Mouse (Mus musculus): ENCODE results near the gene Stk10. TPM values are rescaled to one million over a fixed set of nuclear protein-coding genes. Genes with fewer than 3 reads are reported as not detected.
A peak's percentile ranks its signal among the peaks of the same experiment; 100 is the strongest.

The Stk10 gene
- total and polyA plus RNA-seq, 3 experiments = 31.0 to 52.1 (median 36.0) TPM

DNA sequence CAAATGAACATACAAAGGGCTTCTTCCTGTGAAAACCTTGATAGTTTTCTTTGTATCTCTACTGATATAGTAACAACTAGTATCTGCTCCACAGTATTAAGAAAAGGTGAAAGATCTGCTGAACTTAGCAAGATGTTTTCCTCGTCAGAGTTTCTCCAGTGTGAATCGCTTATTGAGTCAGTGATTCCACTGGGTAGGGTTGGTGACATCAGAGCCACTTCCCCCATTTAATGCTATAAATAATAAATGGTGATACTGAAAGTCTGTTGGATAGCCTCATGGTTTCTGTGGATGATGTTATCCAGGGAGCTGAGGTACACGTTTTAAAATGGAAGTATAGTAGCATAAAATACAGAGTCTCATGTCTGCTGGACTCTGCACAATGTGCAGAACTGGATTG is 110.9 kb downstream of the Stk10 start:
- ATAC-seq (ENCODE audit: extremely low read depth, insufficient number of reproducible peaks, low FRiP score, poor library complexity, severe bottlenecking) (no peak), DNase-seq (ENCODE audit: low spot score) (no peak)
- peaks cover 22% of the 10 kb centered on the region for H3K36me3 ChIP-seq (replicated peaks)
- H3K4me1 ChIP-seq (ENCODE audit: insufficient read depth, low read depth, low read length) = peaks cover 41% of the 10 kb centered on the region
- no peaks in the 10 kb centered on the region for H3K27me3 ChIP-seq (ENCODE audit: insufficient read depth, low read length)
- H3K4me3 ChIP-seq (ENCODE audit: low read depth, low read length) = peak overlapping the region; percentile 88; the same call in 1 of the 2 replicates
- H3K9me3 ChIP-seq (replicated peaks) = no peaks in the 10 kb centered on the region
- TF ChIP-seq POLR2AphosphoS5 (IDR thresholded peaks at IDR 0.05; ENCODE audit: insufficient replicate concordance, low read depth, low read length) (no peak), GATA1 (IDR thresholded peaks at IDR 0.05; ENCODE audit: borderline replicate concordance, low read length) (no peak), GATA2 (IDR thresholded peaks at IDR 0.05; ENCODE audit: borderline replicate concordance, low read depth, low read length) (no peak), CTCF (IDR thresholded peaks at IDR 0.05; ENCODE audit: low read depth, low read length) (no peak), TAL1 (conservative IDR thresholded peaks at IDR 0.05; ENCODE audit: low read depth, low read length) (no peak)

DNA sequence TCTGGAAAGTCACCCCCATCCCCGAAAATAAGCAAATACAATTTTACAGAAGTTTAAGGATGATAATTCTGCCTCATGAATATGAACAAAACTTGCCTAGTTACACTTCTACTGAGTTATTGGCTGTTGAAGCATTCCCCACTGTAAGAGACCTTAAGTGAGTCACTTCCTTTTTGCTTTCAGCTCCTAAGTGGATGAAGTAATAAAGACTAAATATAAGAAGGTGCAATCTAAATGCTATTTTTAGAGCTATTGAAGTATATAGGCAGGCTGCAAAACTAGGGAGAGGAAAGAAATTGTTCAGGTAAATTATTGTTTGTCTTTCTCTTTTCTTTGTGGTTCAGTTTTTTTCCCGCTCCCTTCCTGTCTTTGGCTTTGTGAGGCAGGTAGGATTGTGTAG is 114.2 kb downstream of the Stk10 start:
- ATAC-seq (ENCODE audit: extremely low read depth, insufficient number of reproducible peaks, low FRiP score, poor library complexity, severe bottlenecking) (no peak), DNase-seq (ENCODE audit: low spot score) (no peak)
- TF ChIP-seq POLR2AphosphoS5 (IDR thresholded peaks at IDR 0.05; ENCODE audit: insufficient replicate concordance, low read depth, low read length) (no peak), TAL1 (conservative IDR thresholded peaks at IDR 0.05; ENCODE audit: low read depth, low read length) (no peak), GATA2 (IDR thresholded peaks at IDR 0.05; ENCODE audit: borderline replicate concordance, low read depth, low read length) (no peak), GATA1 (IDR thresholded peaks at IDR 0.05; ENCODE audit: borderline replicate concordance, low read length) (no peak), CTCF (IDR thresholded peaks at IDR 0.05; ENCODE audit: low read depth, low read length) (no peak)
- no peaks in the 10 kb centered on the region for H3K9me3 ChIP-seq (replicated peaks)
- H3K36me3 ChIP-seq (replicated peaks) = peaks cover 24% of the 10 kb centered on the region
- no peak overlapping the region for H3K4me3 ChIP-seq (ENCODE audit: low read depth, low read length)
- H3K27me3 ChIP-seq (ENCODE audit: insufficient read depth, low read length) = no peaks in the 10 kb centered on the region
- peaks cover 35% of the 10 kb centered on the region for H3K4me1 ChIP-seq (ENCODE audit: insufficient read depth, low read depth, low read length)

DNA sequence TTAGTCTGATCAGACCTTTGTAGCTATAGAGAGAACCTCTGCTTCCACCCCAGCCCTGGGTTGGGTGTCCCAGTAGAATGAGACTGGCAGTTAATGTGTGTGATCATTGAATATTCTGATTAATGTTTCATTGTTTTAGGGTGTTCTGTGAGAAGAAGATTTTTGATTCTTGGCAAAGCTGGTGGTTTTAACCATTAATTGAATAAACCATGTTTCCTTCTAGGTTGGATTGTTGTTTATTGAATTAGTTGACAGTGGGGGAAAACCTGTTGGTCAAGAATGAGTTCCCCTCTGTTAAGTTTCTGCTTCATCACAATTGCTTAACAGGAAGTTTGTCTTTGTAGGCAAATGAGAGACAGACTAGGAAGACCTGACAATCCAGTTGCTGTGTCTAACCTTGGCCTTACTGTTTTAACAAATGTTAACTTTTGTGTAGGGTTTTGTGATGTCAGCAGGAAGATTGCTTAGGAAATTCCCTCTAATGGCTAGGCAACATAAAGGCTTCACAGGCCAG is 117.2 kb downstream of the Stk10 start:
- Histone ChIP-seq H3K36me3 (replicated peaks) (peaks cover 46% of the 10 kb centered on the region), H3K9me3 (replicated peaks) (no peaks in the 10 kb centered on the region), H3K4me1 (ENCODE audit: insufficient read depth, low read depth, low read length) (peaks cover 35% of the 10 kb centered on the region), H3K4me3 (ENCODE audit: low read depth, low read length) (no peak overlapping the region), H3K27me3 (ENCODE audit: insufficient read depth, low read length) (no peaks in the 10 kb centered on the region)
- ATAC-seq (ENCODE audit: extremely low read depth, insufficient number of reproducible peaks, low FRiP score, poor library complexity, severe bottlenecking) (no peak), DNase-seq (ENCODE audit: low spot score) (no peak)
- TF ChIP-seq GATA2 (IDR thresholded peaks at IDR 0.05; ENCODE audit: borderline replicate concordance, low read depth, low read length) (no peak), POLR2AphosphoS5 (IDR thresholded peaks at IDR 0.05; ENCODE audit: insufficient replicate concordance, low read depth, low read length) (no peak), TAL1 (conservative IDR thresholded peaks at IDR 0.05; ENCODE audit: low read depth, low read length) (no peak), GATA1 (IDR thresholded peaks at IDR 0.05; ENCODE audit: borderline replicate concordance, low read length) (no peak), CTCF (IDR thresholded peaks at IDR 0.05; ENCODE audit: low read depth, low read length) (no peak)

DNA sequence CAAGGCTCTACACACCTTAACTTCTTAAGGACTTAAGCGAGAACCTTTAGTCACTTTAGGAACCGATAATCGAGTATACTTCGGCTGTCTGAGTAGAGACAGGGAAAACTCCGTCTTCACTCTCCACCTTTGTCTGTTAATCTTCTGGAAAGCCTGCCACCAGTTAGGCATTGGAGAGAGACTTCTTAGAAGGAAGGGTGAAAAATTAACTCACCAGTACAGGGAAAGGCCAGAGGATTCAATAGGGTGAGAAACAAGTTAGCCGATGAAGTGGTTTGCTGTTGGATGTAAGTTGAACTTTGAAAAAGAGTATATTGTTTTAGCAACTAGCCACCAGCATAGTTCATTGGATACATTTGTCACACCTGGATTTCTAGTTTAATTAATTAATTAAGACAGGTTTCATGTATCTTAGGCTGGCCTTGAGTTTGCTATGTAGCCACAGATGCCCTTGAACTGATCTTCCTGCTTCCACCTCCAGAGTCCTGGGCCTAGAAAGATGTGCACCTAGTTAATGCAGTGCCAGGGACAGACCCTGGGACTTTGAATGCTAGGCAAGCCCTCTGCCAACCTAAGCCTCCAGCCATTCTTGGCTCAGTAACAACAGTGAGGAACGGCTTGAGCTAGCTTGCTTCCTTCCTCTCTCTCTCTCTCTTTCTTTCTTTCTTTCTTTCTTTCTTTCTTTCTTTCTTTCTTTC is 117.9 kb downstream of the Stk10 start:
- DNase-seq (ENCODE audit: low spot score) (no peak), ATAC-seq (ENCODE audit: extremely low read depth, insufficient number of reproducible peaks, low FRiP score, poor library complexity, severe bottlenecking) (no peak)
- Histone ChIP-seq H3K27me3 (ENCODE audit: insufficient read depth, low read length) (no peaks in the 10 kb centered on the region), H3K36me3 (replicated peaks) (peaks cover 46% of the 10 kb centered on the region), H3K4me3 (ENCODE audit: low read depth, low read length) (no peak overlapping the region), H3K9me3 (replicated peaks) (no peaks in the 10 kb centered on the region), H3K4me1 (ENCODE audit: insufficient read depth, low read depth, low read length) (peaks cover 35% of the 10 kb centered on the region)
- no peak for TF ChIP-seq CTCF (IDR thresholded peaks at IDR 0.05; ENCODE audit: low read depth, low read length)
- no peak for TF ChIP-seq POLR2AphosphoS5 (IDR thresholded peaks at IDR 0.05; ENCODE audit: insufficient replicate concordance, low read depth, low read length)
- no peak for TF ChIP-seq TAL1 (conservative IDR thresholded peaks at IDR 0.05; ENCODE audit: low read depth, low read length)
- TF ChIP-seq GATA1 (IDR thresholded peaks at IDR 0.05; ENCODE audit: borderline replicate concordance, low read length) = no peak
- no peak for TF ChIP-seq GATA2 (IDR thresholded peaks at IDR 0.05; ENCODE audit: borderline replicate concordance, low read depth, low read length)

DNA sequence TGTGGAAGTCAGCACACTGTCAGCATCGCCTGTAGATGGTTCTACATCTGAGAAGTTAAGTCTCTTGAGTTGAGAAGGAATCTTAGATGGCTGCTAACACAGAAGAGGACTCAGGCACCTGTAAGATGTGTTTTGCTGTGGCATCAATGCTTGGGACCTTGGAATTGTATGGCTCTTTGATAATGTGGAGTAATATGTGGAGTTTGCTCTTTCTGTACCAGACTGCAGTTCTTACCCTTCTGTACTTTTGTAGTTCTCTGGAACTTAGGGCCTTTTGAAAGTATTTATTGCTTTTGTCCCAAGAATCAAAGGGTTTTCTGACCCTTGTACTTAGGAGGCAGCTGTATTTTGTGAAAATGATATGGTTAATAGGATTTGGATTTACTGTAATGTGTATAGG is 118.6 kb downstream of the Stk10 start:
- Histone ChIP-seq H3K4me1 (ENCODE audit: insufficient read depth, low read depth, low read length) (peaks cover 34% of the 10 kb centered on the region), H3K4me3 (ENCODE audit: low read depth, low read length) (no peak overlapping the region), H3K9me3 (replicated peaks) (no peaks in the 10 kb centered on the region), H3K36me3 (replicated peaks) (peaks cover 44% of the 10 kb centered on the region), H3K27me3 (ENCODE audit: insufficient read depth, low read length) (no peaks in the 10 kb centered on the region)
- TF ChIP-seq CTCF (IDR thresholded peaks at IDR 0.05; ENCODE audit: low read depth, low read length) (no peak), POLR2AphosphoS5 (IDR thresholded peaks at IDR 0.05; ENCODE audit: insufficient replicate concordance, low read depth, low read length) (no peak), GATA1 (IDR thresholded peaks at IDR 0.05; ENCODE audit: borderline replicate concordance, low read length) (no peak), GATA2 (IDR thresholded peaks at IDR 0.05; ENCODE audit: borderline replicate concordance, low read depth, low read length) (no peak), TAL1 (conservative IDR thresholded peaks at IDR 0.05; ENCODE audit: low read depth, low read length) (no peak)
- DNase-seq (ENCODE audit: low spot score) (no peak), ATAC-seq (ENCODE audit: extremely low read depth, insufficient number of reproducible peaks, low FRiP score, poor library complexity, severe bottlenecking) (no peak)

DNA sequence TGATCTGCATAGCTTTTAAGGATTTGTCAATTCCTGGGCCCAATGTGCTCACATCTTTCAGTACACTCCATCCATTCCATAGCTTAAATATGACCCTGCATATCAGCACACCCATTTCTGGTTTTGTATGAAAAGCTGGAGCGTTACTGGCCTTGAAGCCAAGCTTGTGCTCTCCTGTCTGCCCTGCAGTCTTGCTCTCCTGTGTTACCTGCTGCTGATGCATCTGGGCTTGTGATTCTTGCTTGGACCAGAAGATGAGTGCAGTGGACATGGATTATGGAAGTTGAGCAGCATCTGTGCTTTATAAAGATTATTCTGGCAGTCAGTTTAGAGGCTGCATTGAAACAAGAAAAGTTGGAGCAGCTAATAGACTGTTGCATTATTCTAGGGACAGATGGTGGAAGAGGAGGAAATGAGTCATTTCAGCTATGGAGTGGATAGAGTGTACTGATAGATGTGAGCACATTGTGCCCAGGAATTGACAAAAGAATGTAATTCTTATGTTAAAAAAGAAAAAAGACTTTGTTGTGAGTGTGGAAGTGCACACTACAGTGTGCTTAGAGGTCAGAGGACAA is 129.1 kb downstream of the Stk10 start:
- Histone ChIP-seq H3K27me3 (ENCODE audit: insufficient read depth, low read length) (no peaks in the 10 kb centered on the region), H3K36me3 (replicated peaks) (peaks cover 37% of the 10 kb centered on the region), H3K4me1 (ENCODE audit: insufficient read depth, low read depth, low read length) (peaks cover 2% of the 10 kb centered on the region; the same call in 1 of the 2 replicates), H3K4me3 (ENCODE audit: low read depth, low read length) (no peak overlapping the region), H3K9me3 (replicated peaks) (no peaks in the 10 kb centered on the region)
- ATAC-seq (ENCODE audit: extremely low read depth, insufficient number of reproducible peaks, low FRiP score, poor library complexity, severe bottlenecking) (no peak), DNase-seq (ENCODE audit: low spot score) (no peak)
- TF ChIP-seq CTCF (IDR thresholded peaks at IDR 0.05; ENCODE audit: low read depth, low read length) (no peak), TAL1 (conservative IDR thresholded peaks at IDR 0.05; ENCODE audit: low read depth, low read length) (no peak), POLR2AphosphoS5 (IDR thresholded peaks at IDR 0.05; ENCODE audit: insufficient replicate concordance, low read depth, low read length) (no peak), GATA1 (IDR thresholded peaks at IDR 0.05; ENCODE audit: borderline replicate concordance, low read length) (no peak), GATA2 (IDR thresholded peaks at IDR 0.05; ENCODE audit: borderline replicate concordance, low read depth, low read length) (no peak)

Measured in G1E (cell line).